Mouse (Mus musculus): ENCODE measurements at regions not wholly inside any gene's neighbourhood (a gene's known extent, or its start where the extent isn't known, plus 50 kb on each side); places are given as distances from the start of the nearest gene placed in this dataset.

GRCm38 (mm10) chr2:159343624-159344560, 549.3 kb downstream of the Dhx35 start:
- DNase-seq (ENCODE audit: extremely low spot score, low read depth, low spot score) = no peak

- DNase-seq (ENCODE audit: extremely low spot score, low read depth, low spot score) = no peak
Measured at GRCm38 (mm10) chr2:159354247-159354646, 559.6 kb downstream of the Dhx35 start.

- DNase-seq (ENCODE audit: extremely low spot score, low read depth, low spot score) = no peak
Measured at GRCm38 (mm10) chr2:159356503-159356902, 561.9 kb downstream of the Dhx35 start.

GRCm38 (mm10) chr2:159361371-159361770, 566.8 kb downstream of the Dhx35 start:
- no peak for DNase-seq (ENCODE audit: extremely low spot score, low read depth, low spot score)

- DNase-seq (ENCODE audit: extremely low spot score, low read depth, low spot score) = no peak
Measured at GRCm38 (mm10) chr2:159392865-159393264, 598.3 kb downstream of the Dhx35 start.

GRCm38 (mm10) chr2:159401421-159402100, 607.0 kb downstream of the Dhx35 start:
- no peak for DNase-seq (ENCODE audit: extremely low spot score, low read depth, low spot score)

- DNase-seq (ENCODE audit: extremely low spot score, low read depth, low spot score) = no peak
Measured at GRCm38 (mm10) chr2:159404940-159405339, 610.3 kb downstream of the Dhx35 start.

- DNase-seq (ENCODE audit: extremely low spot score, low read depth, low spot score) = peak; percentile 88
Measured at GRCm38 (mm10) chr2:159414599-159414998, 620.0 kb downstream of the Dhx35 start.

- no peak for DNase-seq (ENCODE audit: extremely low spot score, low read depth, low spot score)
Measured at GRCm38 (mm10) chr2:159418371-159418940, 623.8 kb downstream of the Dhx35 start.

- no peak for DNase-seq (ENCODE audit: extremely low spot score, low read depth, low spot score)
Measured at GRCm38 (mm10) chr2:159422281-159422937, 627.8 kb downstream of the Dhx35 start.

- no peak for DNase-seq (ENCODE audit: extremely low spot score, low read depth, low spot score)
Measured at GRCm38 (mm10) chr2:159428201-159428600, 633.6 kb downstream of the Dhx35 start.

- no peak for DNase-seq (ENCODE audit: extremely low spot score, low read depth, low spot score)
Measured at GRCm38 (mm10) chr2:159430577-159431329, 636.1 kb downstream of the Dhx35 start.

GRCm38 (mm10) chr2:159438961-159439360, 644.4 kb downstream of the Dhx35 start:
- no peak for DNase-seq (ENCODE audit: extremely low spot score, low read depth, low spot score)

GRCm38 (mm10) chr2:159443581-159443980, 649.0 kb downstream of the Dhx35 start:
- no peak for DNase-seq (ENCODE audit: extremely low spot score, low read depth, low spot score)

GRCm38 (mm10) chr2:159446434-159446833, 651.8 kb downstream of the Dhx35 start:
- no peak for DNase-seq (ENCODE audit: extremely low spot score, low read depth, low spot score)

- DNase-seq (ENCODE audit: extremely low spot score, low read depth, low spot score) = no peak
Measured at GRCm38 (mm10) chr2:159446886-159447285, 652.3 kb downstream of the Dhx35 start.

GRCm38 (mm10) chr2:159448976-159449375, 654.4 kb downstream of the Dhx35 start:
- no peak for DNase-seq (ENCODE audit: extremely low spot score, low read depth, low spot score)

GRCm38 (mm10) chr2:159451439-159451838, 656.8 kb downstream of the Dhx35 start:
- DNase-seq (ENCODE audit: extremely low spot score, low read depth, low spot score) = no peak

- DNase-seq (ENCODE audit: extremely low spot score, low read depth, low spot score) = no peak
Measured at GRCm38 (mm10) chr2:159481399-159482080, 686.9 kb downstream of the Dhx35 start.

- DNase-seq (ENCODE audit: extremely low spot score, low read depth, low spot score) = no peak
Measured at GRCm38 (mm10) chr2:159491090-159491489, 696.5 kb downstream of the Dhx35 start.

Data from hindlimb bud, embryonic 11.5 days (tissue).